Mouse (Mus musculus) lung, postnatal 0 days (tissue): ENCODE measurements at regions not wholly inside any gene's neighbourhood (a gene's known extent, or its start where the extent isn't known, plus 50 kb on each side); places are given as distances from the start of the nearest gene placed in this dataset.

ENCODE experiments used
- ATAC-seq: fragments of 200-750 bp; cut with Nextera tagmentation; 2 replicates; pipeline ENCODE4 v1.8.0; 2017; ENCODE audit warnings: moderate library complexity
- DNase-seq: peaks from one replicate; pipeline ENCODE4 v3.0.0-alpha.2; 2016; ENCODE audit warnings: low spot score
- H3K27ac ChIP-seq: fragments of 300-500 bp; sonication (generic); 2 replicates; pipeline ENCODE4 v1.5.1; 2014; ENCODE audit warnings: antibody characterized with exemption, mild to moderate bottlenecking, low read length, mixed read lengths
- H3K27me3 ChIP-seq: fragments of 300-500 bp; sonication (generic); replicated peaks from 2 replicates; pipeline ENCODE4 v1.6.1; 2014; ENCODE audit warnings: low read length, mixed read lengths; ENCODE audit not compliant: insufficient read depth
- H3K36me3 ChIP-seq: fragments of 300-500 bp; sonication (generic); 2 replicates; pipeline ENCODE4 v1.6.1; 2014; ENCODE audit warnings: low read length, mixed read lengths; ENCODE audit not compliant: insufficient read depth
- H3K4me1 ChIP-seq: fragments of 300-500 bp; sonication (generic); 2 replicates; pipeline ENCODE4 v1.6.1; 2014; ENCODE audit warnings: antibody characterized with exemption, low read depth, low read length, mixed read lengths; ENCODE audit not compliant: insufficient read depth
- H3K4me2 ChIP-seq: fragments of 300-500 bp; sonication (generic); replicated peaks from 2 replicates; pipeline ENCODE4 v1.6.1; 2014; ENCODE audit warnings: low read depth, mild to moderate bottlenecking, low read length, moderate library complexity, mixed read lengths
- H3K4me3 ChIP-seq: fragments of 300-500 bp; sonication (generic); 2 replicates; pipeline ENCODE4 v1.5.1; 2014; ENCODE audit warnings: low read depth, low read length
- H3K9ac ChIP-seq: fragments of 300-500 bp; sonication (generic); replicated peaks from 2 replicates; pipeline ENCODE4 v1.6.1; 2014; ENCODE audit warnings: low read depth, mild to moderate bottlenecking
- H3K9me3 ChIP-seq: fragments of 300-500 bp; sonication (generic); 2 replicates; pipeline ENCODE4 v1.6.1; 2016; ENCODE audit warnings: low read length, mixed read lengths
- CTCF ChIP-seq: IDR thresholded peaks from 2 replicates; pipeline ENCODE4 v1.5.1; 2016; ENCODE audit warnings: antibody characterized with exemption, mild to moderate bottlenecking
- EP300 ChIP-seq: IDR thresholded peaks from 2 replicates; pipeline ENCODE4 v1.6.1; 2016; ENCODE audit warnings: antibody characterized with exemption, mild to moderate bottlenecking, control low read depth
- WGBS: fragments of 180-500 bp; shearing (Covaris S2); extraction: QIAGEN DNeasy Blood & Tissue Kit; methylation state at CpG from one replicate; pipeline ENCODE4 v1.1.7; 2014; 5-methylcytosine and 5-hydroxymethylcytosine counted together

- H3K4me1 ChIP-seq, result no peaks in the 10 kb centered on the region
- no peaks in the 10 kb centered on the region for H3K9me3 ChIP-seq
- ATAC-seq (no peak), DNase-seq (no peak)
- H3K27me3 ChIP-seq, result no peaks in the 10 kb centered on the region
- H3K27ac ChIP-seq, result no peak overlapping the region
- H3K4me3 ChIP-seq, result no peak overlapping the region
- no peaks in the 10 kb centered on the region for H3K36me3 ChIP-seq
- WGBS, result 66% methylated on average over 2 of the region's 2 CpGs
- no peak overlapping the region for H3K4me2 ChIP-seq
- H3K9ac ChIP-seq, result no peak overlapping the region
- TF ChIP-seq EP300, result no peak
- no peak for TF ChIP-seq CTCF
Observed at GRCm38 (mm10) chr4:48909161-48909560, 149.9 kb upstream of the Plppr1 start.

DNA sequence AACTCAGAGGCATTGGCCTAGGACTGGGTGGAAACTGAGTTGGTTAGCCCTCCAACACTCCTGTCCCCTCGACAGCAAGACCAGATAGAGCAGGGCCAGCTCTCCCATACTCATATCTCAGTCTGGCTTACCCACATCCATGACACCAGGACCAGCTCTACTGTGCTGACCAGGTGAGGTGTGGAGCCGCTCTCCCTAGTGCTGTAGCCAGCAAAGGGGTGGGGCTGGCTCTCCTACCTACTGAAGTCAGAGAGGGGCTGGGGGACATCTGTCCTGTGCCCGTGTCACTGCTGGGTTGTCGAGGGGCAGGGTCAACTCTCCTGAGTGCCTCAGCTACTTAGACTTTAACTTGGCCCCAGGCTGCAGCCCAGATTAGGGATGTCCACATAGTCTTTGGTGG lies 145.8 kb upstream of the Plppr1 start:
- Histone ChIP-seq H3K4me2 (no peak overlapping the region), H3K27me3 (no peaks in the 10 kb centered on the region), H3K9me3 (no peaks in the 10 kb centered on the region), H3K4me1 (no peaks in the 10 kb centered on the region), H3K27ac (no peak overlapping the region), H3K36me3 (no peaks in the 10 kb centered on the region), H3K9ac (no peak overlapping the region), H3K4me3 (no peak overlapping the region)
- ATAC-seq (no peak), DNase-seq (no peak)
- WGBS, result 62% methylated on average over 4 of the region's 4 CpGs
- TF ChIP-seq EP300, result no peak
- TF ChIP-seq CTCF, result no peak

GRCm38 (mm10) chr4:48924576-48925459 lies 134.3 kb upstream of the Plppr1 start:
- no peak overlapping the region for H3K9ac ChIP-seq
- no peaks in the 10 kb centered on the region for H3K27me3 ChIP-seq
- H3K36me3 ChIP-seq, result no peaks in the 10 kb centered on the region
- no peak overlapping the region for H3K27ac ChIP-seq
- TF ChIP-seq CTCF (no peak), EP300 (no peak)
- H3K4me3 ChIP-seq, result no peak overlapping the region
- ATAC-seq, result no peak
- WGBS, result 70% methylated on average over 4 of the region's 4 CpGs
- no peaks in the 10 kb centered on the region for H3K9me3 ChIP-seq
- no peaks in the 10 kb centered on the region for H3K4me1 ChIP-seq
- DNase-seq, result no peak
- no peak overlapping the region for H3K4me2 ChIP-seq

- no peaks in the 10 kb centered on the region for H3K36me3 ChIP-seq
- H3K27me3 ChIP-seq, result no peaks in the 10 kb centered on the region
- H3K4me2 ChIP-seq, result no peak overlapping the region
- ATAC-seq (no peak), DNase-seq (no peak)
- TF ChIP-seq EP300 (no peak), CTCF (no peak)
- H3K27ac ChIP-seq, result no peak overlapping the region
- H3K9me3 ChIP-seq, result no peaks in the 10 kb centered on the region
- H3K4me1 ChIP-seq, result no peaks in the 10 kb centered on the region
- H3K4me3 ChIP-seq, result no peak overlapping the region
- WGBS, result 62% methylated on average over 1 of the region's 1 CpGs
- no peak overlapping the region for H3K9ac ChIP-seq
Observed at GRCm38 (mm10) chr4:48938420-48938819, 120.7 kb upstream of the Plppr1 start.

GRCm38 (mm10) chr4:48938892-48939291 lies 120.2 kb upstream of the Plppr1 start:
- no peaks in the 10 kb centered on the region for H3K4me1 ChIP-seq
- no peaks in the 10 kb centered on the region for H3K27me3 ChIP-seq
- no peak for TF ChIP-seq EP300
- no peak for TF ChIP-seq CTCF
- no peak overlapping the region for H3K4me3 ChIP-seq
- no peaks in the 10 kb centered on the region for H3K9me3 ChIP-seq
- WGBS, result 80% methylated on average over 6 of the region's 6 CpGs
- H3K9ac ChIP-seq, result no peak overlapping the region
- H3K36me3 ChIP-seq, result no peaks in the 10 kb centered on the region
- H3K27ac ChIP-seq, result no peak overlapping the region
- DNase-seq, result no peak
- no peak for ATAC-seq
- no peak overlapping the region for H3K4me2 ChIP-seq

- no peak for DNase-seq
- Histone ChIP-seq H3K9me3 (no peaks in the 10 kb centered on the region), H3K4me3 (no peak overlapping the region), H3K36me3 (no peaks in the 10 kb centered on the region), H3K4me1 (no peaks in the 10 kb centered on the region), H3K9ac (no peak overlapping the region), H3K4me2 (no peak overlapping the region), H3K27ac (no peak overlapping the region), H3K27me3 (no peaks in the 10 kb centered on the region)
- TF ChIP-seq EP300 (no peak), CTCF (no peak)
- no peak for ATAC-seq
- 83% methylated on average over 2 of the region's 2 CpGs for WGBS
Observed at GRCm38 (mm10) chr4:48945266-48945818, 113.7 kb upstream of the Plppr1 start.
